Mouse (Mus musculus) retina, adult 2 months (tissue): ENCODE data around the gene Akap7.

Source experiments
- DNase-seq: peaks from one replicate; pipeline ENCODE4 v3.0.0-alpha.2; 2012; ENCODE audit warnings: low read depth, low spot score

Akap7 gene

DNA sequence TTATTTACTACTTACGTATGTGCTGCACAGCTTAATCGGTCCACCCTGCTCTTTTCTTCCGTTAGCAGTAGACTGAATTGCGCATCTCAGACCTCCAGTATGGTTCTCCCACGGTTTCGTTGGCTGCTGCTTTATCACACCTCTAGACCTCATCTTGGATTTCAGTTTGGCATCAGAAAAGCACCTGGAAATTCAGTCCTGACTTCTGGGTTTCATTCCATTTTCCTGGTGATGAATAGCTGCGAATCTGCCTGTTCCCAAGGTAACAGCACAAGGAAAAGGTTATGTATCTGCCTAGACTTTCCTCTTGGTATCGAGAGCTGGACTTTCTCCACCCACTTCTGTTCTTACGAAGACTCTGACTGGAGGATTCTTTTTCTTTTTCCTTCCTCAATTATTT lies at the start of gene Akap7:
Akap7 (minus strand) TSS at position 101 of the 400 bp plus-strand sequence.
- DNase-seq, result no peak

- no peak for DNase-seq
Observed at GRCm38 (mm10) chr10:25354390-25354789, 46.7 kb upstream of the Akap7 start.

DNA sequence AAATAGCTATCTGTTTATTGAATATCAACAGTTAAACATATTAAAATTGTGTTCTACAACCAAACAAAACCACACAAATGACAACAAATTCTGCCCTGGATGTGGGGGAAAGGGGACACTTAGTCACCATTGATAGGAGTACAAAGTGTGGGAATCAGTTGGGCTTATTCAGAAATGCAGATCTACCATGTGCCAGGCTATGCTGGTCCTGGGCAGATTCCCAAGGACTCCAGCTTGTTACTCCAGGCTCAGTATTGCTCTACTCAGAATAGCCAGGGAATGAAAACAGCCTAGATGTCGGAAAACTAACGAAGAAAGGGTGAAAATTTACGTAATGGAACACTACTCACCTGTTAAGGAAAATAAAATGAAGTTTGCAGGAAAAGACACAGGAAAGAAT lies 46.3 kb upstream of the Akap7 start:
- no peak for DNase-seq

- no peak for DNase-seq
Observed at GRCm38 (mm10) chr10:25342801-25343200, 35.1 kb upstream of the Akap7 start.

DNA sequence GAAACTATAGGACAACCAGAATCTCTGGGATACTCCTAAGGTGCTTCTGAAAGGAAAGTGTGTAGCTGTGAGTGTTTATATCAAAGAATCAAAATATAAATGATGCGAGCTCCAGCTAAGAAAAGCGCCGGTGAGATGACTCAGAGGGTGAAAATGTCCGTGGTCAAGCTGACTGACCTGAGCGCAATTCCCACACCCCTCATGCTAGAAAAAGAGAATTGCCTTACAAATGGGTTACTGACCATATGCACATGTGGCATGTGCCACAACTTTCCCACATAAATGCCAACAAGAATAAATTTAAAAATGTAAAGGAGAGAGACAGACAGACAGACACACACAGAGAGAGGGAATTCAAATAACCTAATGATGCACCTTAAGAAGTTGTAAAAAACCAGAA lies 33.0 kb upstream of the Akap7 start:
- DNase-seq, result no peak

DNA sequence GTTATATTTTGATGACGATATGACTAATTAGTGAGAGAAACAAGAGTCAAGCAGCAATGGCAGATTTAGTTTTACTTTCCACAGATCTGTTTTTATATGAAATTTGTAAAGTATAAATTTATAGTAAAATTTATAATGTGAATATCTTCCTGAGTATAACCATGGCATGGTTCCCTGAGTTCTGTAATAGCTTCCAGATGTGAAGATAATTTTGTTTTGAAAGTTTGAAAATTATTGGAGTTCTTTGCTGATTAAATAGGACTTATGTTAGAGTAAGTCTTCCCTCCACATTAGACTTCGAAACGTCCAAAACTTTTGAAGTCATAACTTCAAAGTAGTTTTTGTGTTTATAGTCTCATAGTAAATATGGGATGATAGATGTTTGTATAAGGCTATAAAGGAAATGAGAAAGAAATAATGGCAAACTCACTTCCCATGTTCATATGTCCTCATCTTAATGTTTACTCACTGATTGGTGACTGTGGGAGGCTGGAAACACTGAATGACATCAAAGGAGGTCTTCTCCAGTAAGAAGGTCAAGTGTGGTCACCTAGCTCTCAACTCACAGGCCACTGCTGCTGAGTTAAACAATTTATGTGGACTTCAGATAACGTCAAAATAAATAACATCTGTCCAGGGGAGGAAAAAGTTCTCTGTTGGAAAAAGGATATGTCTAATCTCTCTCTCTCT lies 25.9 kb upstream of the Akap7 start:
- no peak for DNase-seq

GRCm38 (mm10) chr10:25331321-25332049 lies 23.8 kb upstream of the Akap7 start:
- DNase-seq, result no peak

GRCm38 (mm10) chr10:25330094-25330493 lies 22.4 kb upstream of the Akap7 start:
- no peak for DNase-seq

DNA sequence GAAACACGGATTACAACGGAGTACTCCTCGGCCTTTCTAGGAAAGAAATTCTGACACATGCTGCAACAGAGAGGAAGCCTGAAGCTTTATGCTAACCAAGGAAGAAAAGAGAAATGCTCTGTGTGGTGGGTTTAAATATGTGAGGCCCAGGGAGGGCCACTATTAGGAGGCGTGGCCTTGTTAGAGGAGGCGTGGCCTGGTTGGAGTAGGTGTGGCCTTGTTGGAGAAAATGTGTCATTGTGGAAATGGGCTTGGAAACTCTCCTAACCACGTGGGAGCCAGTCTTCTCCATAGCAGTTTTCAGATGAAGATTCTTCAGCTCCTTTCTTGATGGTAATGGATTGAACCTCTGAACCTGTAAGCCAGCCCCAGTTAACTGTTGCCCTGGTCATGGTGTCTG lies 19.8 kb upstream of the Akap7 start:
- DNase-seq, result no peak

DNA sequence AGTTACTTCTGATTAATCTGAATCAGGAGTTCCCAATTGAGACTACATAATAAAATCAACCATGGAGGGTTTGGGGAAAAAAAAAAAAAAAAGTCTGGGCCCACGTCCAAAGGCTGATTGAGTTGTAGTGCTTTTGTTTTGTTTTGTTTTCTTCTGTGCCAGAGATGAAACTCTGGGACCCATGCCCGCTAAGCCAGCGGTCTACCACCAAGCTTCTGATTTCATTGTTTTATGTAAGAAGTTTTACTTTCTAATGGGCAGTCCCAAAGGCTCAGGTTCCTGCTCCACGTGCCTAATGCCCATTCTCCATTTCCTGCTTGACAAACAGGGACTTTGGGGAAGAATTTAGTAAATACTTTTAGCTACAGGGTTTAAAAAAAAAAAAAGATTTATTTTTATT lies 18.0 kb upstream of the Akap7 start:
- DNase-seq, result no peak

GRCm38 (mm10) chr10:25321198-25321597 lies 13.5 kb upstream of the Akap7 start:
- no peak for DNase-seq

DNA sequence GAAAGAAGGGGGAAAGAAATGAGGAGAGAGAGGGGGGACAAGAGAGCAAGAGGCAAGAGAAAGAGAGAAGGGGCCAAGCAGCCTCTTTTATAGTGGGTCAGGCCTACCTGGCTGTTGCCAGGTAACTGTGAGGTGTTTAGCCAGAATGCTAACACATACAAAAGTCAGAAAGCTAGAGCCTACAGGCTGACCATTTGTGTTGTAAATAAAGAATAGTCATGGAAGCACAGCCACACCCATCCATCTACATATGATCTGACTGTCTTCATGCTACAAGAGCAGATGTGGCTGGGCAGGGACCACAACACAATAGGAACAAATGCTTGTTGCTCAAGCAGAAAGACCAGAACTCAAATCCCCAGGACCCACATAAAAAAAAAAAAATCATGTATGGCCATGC lies 11.9 kb upstream of the Akap7 start:
- DNase-seq, result no peak

DNA sequence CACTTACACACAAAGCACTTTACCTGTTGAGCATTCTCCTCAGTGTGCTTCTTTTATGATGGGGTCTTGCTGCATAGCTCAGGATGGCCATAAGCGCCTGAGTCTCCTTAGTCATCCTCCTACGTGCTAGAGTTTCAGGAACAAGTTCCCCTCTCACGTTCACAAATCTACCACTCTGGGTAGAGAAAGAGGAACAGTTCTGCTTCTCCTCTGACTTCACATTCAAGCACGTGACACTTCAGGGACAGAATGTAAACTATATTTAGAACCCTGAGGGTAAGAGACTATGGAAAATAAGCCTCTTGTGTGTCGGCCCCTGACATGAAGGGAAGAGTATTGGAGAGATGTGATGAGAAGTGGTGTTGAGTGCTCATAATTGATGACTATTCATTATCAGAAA lies 10.7 kb upstream of the Akap7 start:
- DNase-seq, result no peak

DNA sequence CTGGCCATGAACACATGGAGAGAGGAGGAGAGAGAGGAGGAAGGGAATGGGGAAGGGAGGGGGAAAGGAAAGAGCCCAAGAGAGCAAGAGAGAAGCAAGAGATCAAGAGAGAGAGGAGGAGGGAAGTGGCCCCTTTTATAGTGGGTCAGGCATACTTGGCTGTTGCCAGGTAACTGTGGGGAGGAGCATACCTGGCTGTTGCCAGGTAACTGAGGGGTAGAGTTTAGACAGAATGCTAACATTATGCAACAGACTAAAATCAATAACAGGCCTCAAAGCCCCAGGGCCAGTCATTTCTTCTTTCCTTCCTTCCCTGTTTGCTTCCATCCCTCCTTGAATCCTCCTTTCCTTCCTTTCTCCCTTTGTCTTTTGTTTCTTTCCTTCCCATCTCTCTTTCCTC lies 10.0 kb upstream of the Akap7 start:
- no peak for DNase-seq

- no peak for DNase-seq
Observed at GRCm38 (mm10) chr10:25313856-25314584, 6.3 kb upstream of the Akap7 start.

DNA sequence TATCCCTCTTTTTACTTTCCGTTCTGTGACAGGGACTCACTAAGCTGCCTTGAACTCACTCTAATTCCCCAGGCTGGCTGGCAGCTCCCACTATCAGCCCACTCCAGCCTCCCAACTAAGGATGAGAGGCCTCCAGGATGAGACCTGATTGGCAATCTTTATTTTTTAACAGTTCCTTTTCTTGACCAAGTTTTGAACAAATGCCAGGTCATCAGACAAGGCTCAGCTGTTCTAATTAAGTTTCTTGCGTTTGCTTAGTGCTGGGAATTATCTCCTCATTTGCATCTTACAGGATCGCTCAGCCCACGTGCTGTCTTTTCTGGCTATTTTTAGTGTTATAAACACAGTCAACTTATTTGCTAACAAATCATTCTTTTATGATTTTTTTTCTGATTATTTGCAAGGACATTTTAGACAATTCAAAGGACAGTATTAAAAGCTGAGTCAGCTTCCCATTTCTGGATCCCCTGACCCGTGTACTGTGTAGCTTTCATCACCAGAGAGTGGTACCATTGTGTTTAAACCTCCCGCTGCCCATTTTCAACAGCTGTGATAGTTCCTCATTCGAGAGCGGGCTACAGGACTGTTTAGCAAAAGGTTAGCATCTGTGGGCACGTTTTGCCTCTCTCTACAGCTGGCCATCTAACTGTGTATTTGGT lies 4.0 kb upstream of the Akap7 start:
- DNase-seq, result no peak

DNA sequence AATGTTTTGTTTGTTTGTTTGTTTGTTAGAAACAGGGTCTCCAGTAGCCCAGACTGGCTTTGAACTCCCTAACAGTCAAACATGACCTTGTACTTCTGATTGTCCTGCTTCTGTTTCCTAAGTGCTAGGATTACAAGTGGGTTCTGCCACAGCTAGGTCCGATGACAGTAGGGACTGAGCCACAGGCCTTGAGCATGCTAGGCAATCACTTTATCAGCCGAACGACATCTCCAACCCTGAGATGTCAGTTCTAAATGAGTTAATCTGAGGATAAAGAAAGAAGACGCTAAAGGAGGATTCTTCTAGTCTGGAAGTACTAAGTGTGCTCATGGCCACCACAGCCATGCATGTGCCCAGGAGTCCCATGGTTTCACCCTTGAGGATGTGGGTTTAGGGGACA lies 3.1 kb upstream of the Akap7 start:
- no peak for DNase-seq

- DNase-seq, result no peak
Observed at GRCm38 (mm10) chr10:25309996-25310395, 2.3 kb upstream of the Akap7 start.

DNA sequence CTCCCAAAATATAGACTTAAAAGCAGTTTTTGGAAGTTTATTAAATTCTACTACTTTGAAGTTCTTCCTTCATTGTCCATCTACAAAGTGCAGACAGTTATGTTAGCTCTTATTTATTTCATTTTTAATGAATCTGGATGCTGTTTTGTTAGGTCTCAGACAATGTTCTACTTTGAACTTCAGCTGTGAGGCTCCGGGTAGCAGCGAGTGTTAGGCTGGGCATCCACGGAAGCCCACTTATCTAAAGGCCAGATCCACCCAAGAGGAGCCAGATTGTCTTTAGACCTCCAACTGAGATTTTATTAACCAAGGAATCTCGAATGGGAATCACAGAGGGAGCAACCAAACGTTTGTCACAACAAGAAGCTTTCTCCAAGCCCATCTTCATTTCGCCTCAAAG lies 2.5 kb downstream of the Akap7 start:
- DNase-seq, result no peak

DNA sequence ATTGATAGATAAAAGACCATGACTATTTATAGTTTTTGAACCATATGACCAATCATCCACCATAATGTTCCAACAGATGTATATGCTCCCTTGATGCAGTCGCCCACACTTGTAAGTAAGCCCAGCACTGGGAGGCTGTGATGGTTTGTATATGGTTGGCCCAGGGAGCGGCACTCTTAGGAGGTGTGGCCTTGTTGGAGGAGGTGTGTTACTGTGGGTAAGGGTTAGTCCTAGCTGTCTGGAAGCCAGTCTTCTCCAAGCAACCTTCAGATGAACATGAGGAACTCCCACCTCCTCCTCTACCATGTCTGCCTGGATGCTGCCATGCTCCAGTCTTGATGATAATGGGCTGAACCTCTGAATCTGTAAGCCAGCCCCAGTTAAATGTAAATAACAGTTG lies 3.1 kb downstream of the Akap7 start:
- no peak for DNase-seq

- DNase-seq, result no peak
Observed at GRCm38 (mm10) chr10:25299031-25299529, 8.6 kb downstream of the Akap7 start.

DNA sequence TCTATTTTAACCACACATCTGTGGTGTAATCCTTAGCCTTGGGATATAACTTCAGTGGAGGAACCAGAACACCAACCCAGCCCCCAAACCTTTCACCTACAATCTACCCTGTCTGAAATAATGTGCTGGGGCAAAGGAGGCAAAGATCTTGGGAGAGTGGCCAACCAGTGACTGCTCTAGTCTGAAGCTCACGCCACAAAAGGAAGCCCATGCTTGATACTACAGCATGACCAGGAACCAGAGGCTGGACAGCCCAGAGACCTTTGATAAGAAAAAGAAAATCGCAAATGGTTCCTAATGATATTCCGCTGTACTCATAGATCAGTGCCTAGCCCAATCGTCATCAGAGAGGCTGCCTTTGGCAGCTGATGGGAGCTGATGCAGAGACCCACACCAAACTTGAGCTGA lies 9.4 kb downstream of the Akap7 start:
- no peak for DNase-seq
